15 mouse cellular contexts compared by ENCODE assay signal in genomic region chr12:71922827-71923381, GRCm38 (mm10).
DNase-seq lines count a peak whose midpoint lies in the region; ATAC-seq lines count a peak whose summit lies in the region.
"Had no signal": no experiment of that assay in that cellular context is flagged by ENCODE, and none has a peak within 500 bp of the region (broad histone marks: within the 10 kb centered on the region; RNA-seq: fewer than 3 reads in every experiment).

No protein-coding gene starts in this region.

- no peak overlapping the region for H3K9ac ChIP-seq in heart, embryonic 15.5 days
- no peak overlapping the region for H3K9ac ChIP-seq in heart, embryonic 12.5 days
- no peak overlapping the region for H3K9ac ChIP-seq in forebrain, embryonic 16.5 days (replicated peaks; ENCODE audit: low read depth, low read length)
- no peak overlapping the region for H3K9ac ChIP-seq in midbrain, embryonic 12.5 days (replicated peaks)
- no peak overlapping the region for H3K9ac ChIP-seq in liver, embryonic 11.5 days (ENCODE audit: low read depth, low read length)
- H3K9ac ChIP-seq: embryonic facial prominence, embryonic 12.5 days; neural tube, embryonic 12.5 days had no signal

- ATAC-seq in heart, embryonic 15.5 days (replicated peaks; ENCODE audit: insufficient number of reproducible peaks, insufficient read depth, low FRiP score, low read depth) = no peak
- no peak for ATAC-seq in heart, embryonic 12.5 days (ENCODE audit: insufficient number of reproducible peaks, low FRiP score)
- ATAC-seq in forebrain, embryonic 16.5 days = 0 out of 2 replicates have a peak, but pooled peaks have one; percentile 22
- ATAC-seq in midbrain, embryonic 12.5 days (ENCODE audit: low FRiP score, low read depth) = peak; percentile 78; the same call in 1 of the 2 replicates
- no peak for ATAC-seq in liver, embryonic 11.5 days (replicated peaks; ENCODE audit: low FRiP score)

- 81% methylated on average over 5 of the region's 5 CpGs for WGBS in heart, embryonic 15.5 days
- WGBS in heart, embryonic 12.5 days = 90% methylated on average over 5 of the region's 5 CpGs
- 49% methylated on average over 5 of the region's 5 CpGs for WGBS in forebrain, embryonic 16.5 days
- 34% methylated on average over 5 of the region's 5 CpGs for WGBS in midbrain, embryonic 12.5 days
- WGBS in liver, embryonic 11.5 days = 88% methylated on average over 5 of the region's 5 CpGs

- no peak overlapping the region for H3K4me2 ChIP-seq in heart, embryonic 15.5 days
- H3K4me2 ChIP-seq in heart, embryonic 12.5 days = no peak overlapping the region
- no peak overlapping the region for H3K4me2 ChIP-seq in forebrain, embryonic 16.5 days (ENCODE audit: low read length)
- peak overlapping the region; percentile 19; the same call in 1 of the 2 replicates for H3K4me2 ChIP-seq in midbrain, embryonic 12.5 days (replicated peaks)
- no peak overlapping the region for H3K4me2 ChIP-seq in liver, embryonic 11.5 days
- H3K4me2 ChIP-seq: embryonic facial prominence, embryonic 12.5 days; neural tube, embryonic 12.5 days had no signal

- peak; percentile 46 for DNase-seq in embryo, embryonic 10.5 days (ENCODE audit: low spot score)
- no peak for DNase-seq in thymus, postnatal 14 days
- no peak for DNase-seq in liver, embryonic 11.5 days (ENCODE audit: low spot score)
- DNase-seq: adrenal gland, adult 8-10 months; cerebellum, adult 8-10 months; heart, adult 2 months; kidney, adult 9 months; layer of hippocampus, postnatal 36 days; lung, postnatal 14 days had no signal

- H3K36me3 ChIP-seq in heart, embryonic 15.5 days = no peaks in the 10 kb centered on the region
- peaks cover 14% of the 10 kb centered on the region for H3K36me3 ChIP-seq in heart, embryonic 12.5 days
- H3K36me3 ChIP-seq in forebrain, embryonic 16.5 days (ENCODE audit: control insufficient read depth, insufficient read depth) = no peaks in the 10 kb centered on the region
- H3K36me3 ChIP-seq in midbrain, embryonic 12.5 days = no peaks in the 10 kb centered on the region
- peaks cover 3% of the 10 kb centered on the region; the same call in 1 of the 2 replicates for H3K36me3 ChIP-seq in liver, embryonic 11.5 days (ENCODE audit: control insufficient read depth, insufficient read depth, low read length)
- H3K36me3 ChIP-seq: embryonic facial prominence, embryonic 12.5 days; neural tube, embryonic 12.5 days had no signal

- peak overlapping the region; percentile 13; the same call in 1 of the 2 replicates for H3K27ac ChIP-seq in heart, embryonic 15.5 days
- no peak overlapping the region for H3K27ac ChIP-seq in heart, embryonic 12.5 days (ENCODE audit: poor library complexity, severe bottlenecking)
- no peak overlapping the region for H3K27ac ChIP-seq in forebrain, embryonic 16.5 days (ENCODE audit: low read length)
- H3K27ac ChIP-seq in midbrain, embryonic 12.5 days (replicated peaks) = peak overlapping the region; percentile 42; the same call in 1 of the 2 replicates
- H3K27ac ChIP-seq in liver, embryonic 11.5 days (ENCODE audit: low read depth, low read length) = no peak overlapping the region
- H3K27ac ChIP-seq: embryonic facial prominence, embryonic 12.5 days; heart, adult 2 months; neural tube, embryonic 12.5 days had no signal

- H3K9me3 ChIP-seq in heart, embryonic 15.5 days (replicated peaks) = no peaks in the 10 kb centered on the region
- H3K9me3 ChIP-seq in heart, embryonic 12.5 days (replicated peaks) = no peaks in the 10 kb centered on the region
- no peaks in the 10 kb centered on the region for H3K9me3 ChIP-seq in forebrain, embryonic 16.5 days (ENCODE audit: control insufficient read depth, low read length)
- H3K9me3 ChIP-seq in midbrain, embryonic 12.5 days = no peaks in the 10 kb centered on the region
- H3K9me3 ChIP-seq in liver, embryonic 11.5 days (ENCODE audit: control insufficient read depth, low read length) = no peaks in the 10 kb centered on the region
- H3K9me3 ChIP-seq: embryonic facial prominence, embryonic 12.5 days; neural tube, embryonic 12.5 days had no signal

- H3K4me1 ChIP-seq in heart, embryonic 15.5 days (replicated peaks) = peaks cover 76% of the 10 kb centered on the region
- H3K4me1 ChIP-seq in heart, embryonic 12.5 days (replicated peaks) = peaks cover 93% of the 10 kb centered on the region
- H3K4me1 ChIP-seq in forebrain, embryonic 16.5 days (replicated peaks; ENCODE audit: control insufficient read depth, insufficient read depth, low read length) = peaks cover 35% of the 10 kb centered on the region
- H3K4me1 ChIP-seq in midbrain, embryonic 12.5 days = peaks cover 43% of the 10 kb centered on the region
- peaks cover 3% of the 10 kb centered on the region; the same call in 1 of the 2 replicates for H3K4me1 ChIP-seq in liver, embryonic 11.5 days (replicated peaks; ENCODE audit: control insufficient read depth, insufficient read depth, low read length)

- H3K4me3 ChIP-seq in heart, embryonic 15.5 days = no peak overlapping the region
- no peak overlapping the region for H3K4me3 ChIP-seq in heart, embryonic 12.5 days
- H3K4me3 ChIP-seq in forebrain, embryonic 16.5 days (replicated peaks; ENCODE audit: low read length) = no peak overlapping the region
- H3K4me3 ChIP-seq in midbrain, embryonic 12.5 days = no peak overlapping the region
- no peak overlapping the region for H3K4me3 ChIP-seq in liver, embryonic 11.5 days (ENCODE audit: low read depth, low read length)
- H3K4me3 ChIP-seq: embryonic facial prominence, embryonic 12.5 days; heart, adult 2 months; neural tube, embryonic 12.5 days had no signal

- H3K27me3 ChIP-seq in heart, embryonic 15.5 days = no peaks in the 10 kb centered on the region
- H3K27me3 ChIP-seq in heart, embryonic 12.5 days (replicated peaks) = no peaks in the 10 kb centered on the region
- H3K27me3 ChIP-seq in forebrain, embryonic 16.5 days (replicated peaks; ENCODE audit: control insufficient read depth, insufficient read depth, low read length) = no peaks in the 10 kb centered on the region
- no peaks in the 10 kb centered on the region; the same call in 1 of the 2 replicates for H3K27me3 ChIP-seq in midbrain, embryonic 12.5 days
- no peaks in the 10 kb centered on the region for H3K27me3 ChIP-seq in liver, embryonic 11.5 days (replicated peaks; ENCODE audit: control insufficient read depth, insufficient read depth, low read length)
- H3K27me3 ChIP-seq: embryonic facial prominence, embryonic 12.5 days; neural tube, embryonic 12.5 days had no signal

Comparison
In these comparisons a context has a peak if more than half of its experiments do, and no peak if none do; other contexts are left out.
1. H3K27ac ChIP-seq: peak in heart, embryonic 15.5 days (single experiment) and midbrain, embryonic 12.5 days (single experiment); none in heart, embryonic 12.5 days (single experiment), forebrain, embryonic 16.5 days (single experiment) and liver, embryonic 11.5 days (single experiment).
2. ATAC-seq: peak in forebrain, embryonic 16.5 days (single experiment) and midbrain, embryonic 12.5 days (single experiment); none in heart, embryonic 15.5 days (single experiment), heart, embryonic 12.5 days (single experiment) and liver, embryonic 11.5 days (single experiment).